Mouse (Mus musculus): ENCODE measurements around the gene Ust. TPM values are rescaled to one million over a fixed set of nuclear protein-coding genes. Genes with fewer than 3 reads are reported as not detected.
A peak's percentile ranks its signal among the peaks of the same experiment; 100 is the strongest.

Ust gene
- polyA plus RNA-seq, 1 experiment: 11.7 TPM

- H3K4me1 ChIP-seq (ENCODE audit: control insufficient read depth, insufficient read depth, low read length): no peaks in the 10 kb centered on the region
- TF ChIP-seq CTCF (IDR thresholded peaks at IDR 0.05; ENCODE audit: borderline replicate concordance, insufficient read depth, low read length) (no peak), POLR2A (IDR thresholded peaks at IDR 0.05; ENCODE audit: low read depth, low read length) (no peak)
- H3K4me3 ChIP-seq (ENCODE audit: insufficient read depth, low read length): no peak overlapping the region
- H3K27ac ChIP-seq (ENCODE audit: insufficient read depth, low read length): no peak overlapping the region
Observed at GRCm38 (mm10) chr10:8525354-8525753, 6.7 kb upstream of the Ust start.

DNA sequence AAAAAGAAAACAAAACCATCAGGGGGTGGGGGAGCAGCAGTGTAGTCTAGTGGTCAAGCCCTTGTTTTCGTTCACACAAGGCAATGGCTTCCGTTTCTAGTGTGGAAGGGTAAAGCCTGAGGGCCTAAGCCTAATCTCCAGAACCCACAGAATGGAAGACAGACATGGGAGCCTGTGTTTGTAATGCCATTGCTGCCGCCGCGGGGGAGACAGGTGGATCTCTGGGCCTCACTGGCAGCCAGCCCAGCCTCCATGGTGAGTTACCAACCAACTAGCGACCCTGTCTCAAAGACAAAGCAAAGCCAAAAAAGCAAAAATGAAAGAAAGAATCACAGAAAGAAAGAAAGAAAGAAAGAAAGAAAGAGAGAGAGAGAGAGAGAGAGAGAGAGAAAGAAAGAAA is 2.9 kb upstream of the Ust start:
- Histone ChIP-seq H3K4me3 (ENCODE audit: insufficient read depth, low read length) (no peak overlapping the region), H3K4me1 (ENCODE audit: control insufficient read depth, insufficient read depth, low read length) (peaks cover under 1% of the 10 kb centered on the region; the same call in 1 of the 2 replicates), H3K27ac (ENCODE audit: insufficient read depth, low read length) (no peak overlapping the region)
- TF ChIP-seq POLR2A (IDR thresholded peaks at IDR 0.05; ENCODE audit: low read depth, low read length): no peak

GRCm38 (mm10) chr10:8520766-8521395 is 2.3 kb upstream of the Ust start:
- no peak for TF ChIP-seq POLR2A (IDR thresholded peaks at IDR 0.05; ENCODE audit: low read depth, low read length)
- TF ChIP-seq CTCF (IDR thresholded peaks at IDR 0.05; ENCODE audit: borderline replicate concordance, insufficient read depth, low read length): no peak
- Histone ChIP-seq H3K4me3 (ENCODE audit: insufficient read depth, low read length) (no peak overlapping the region), H3K4me1 (ENCODE audit: control insufficient read depth, insufficient read depth, low read length) (peaks cover 3% of the 10 kb centered on the region; the same call in 1 of the 2 replicates), H3K27ac (ENCODE audit: insufficient read depth, low read length) (no peak overlapping the region)

- peak overlapping the region; percentile 57 for H3K27ac ChIP-seq (ENCODE audit: insufficient read depth, low read length)
- H3K4me1 ChIP-seq (ENCODE audit: control insufficient read depth, insufficient read depth, low read length): peaks cover 3% of the 10 kb centered on the region; the same call in 1 of the 2 replicates
- TF ChIP-seq POLR2A (IDR thresholded peaks at IDR 0.05; ENCODE audit: low read depth, low read length): no peak
- no peak for TF ChIP-seq CTCF (IDR thresholded peaks at IDR 0.05; ENCODE audit: borderline replicate concordance, insufficient read depth, low read length)
- peak overlapping the region; percentile 88 for H3K4me3 ChIP-seq (ENCODE audit: insufficient read depth, low read length)
Observed at GRCm38 (mm10) chr10:8519014-8519491, 428 bp upstream of the Ust start.

- Histone ChIP-seq H3K4me3 (ENCODE audit: insufficient read depth, low read length) (peak overlapping the region; percentile 88), H3K4me1 (ENCODE audit: control insufficient read depth, insufficient read depth, low read length) (peaks cover 3% of the 10 kb centered on the region; the same call in 1 of the 2 replicates), H3K27ac (ENCODE audit: insufficient read depth, low read length) (no peak overlapping the region)
- TF ChIP-seq CTCF (IDR thresholded peaks at IDR 0.05; ENCODE audit: borderline replicate concordance, insufficient read depth, low read length): no peak
- TF ChIP-seq POLR2A (IDR thresholded peaks at IDR 0.05; ENCODE audit: low read depth, low read length): no peak
Observed at GRCm38 (mm10) chr10:8517591-8518140, 959 bp downstream of the Ust start.

- Histone ChIP-seq H3K4me1 (ENCODE audit: control insufficient read depth, insufficient read depth, low read length) (peaks cover 3% of the 10 kb centered on the region; the same call in 1 of the 2 replicates), H3K27ac (ENCODE audit: insufficient read depth, low read length) (no peak overlapping the region), H3K4me3 (ENCODE audit: insufficient read depth, low read length) (peak overlapping the region; percentile 88)
- no peak for TF ChIP-seq CTCF (IDR thresholded peaks at IDR 0.05; ENCODE audit: borderline replicate concordance, insufficient read depth, low read length)
- no peak for TF ChIP-seq POLR2A (IDR thresholded peaks at IDR 0.05; ENCODE audit: low read depth, low read length)
Observed at GRCm38 (mm10) chr10:8516916-8517524, 1.6 kb downstream of the Ust start.

- peaks cover 3% of the 10 kb centered on the region; the same call in 1 of the 2 replicates for H3K4me1 ChIP-seq (ENCODE audit: control insufficient read depth, insufficient read depth, low read length)
- TF ChIP-seq CTCF (IDR thresholded peaks at IDR 0.05; ENCODE audit: borderline replicate concordance, insufficient read depth, low read length) (no peak), POLR2A (IDR thresholded peaks at IDR 0.05; ENCODE audit: low read depth, low read length) (no peak)
- H3K27ac ChIP-seq (ENCODE audit: insufficient read depth, low read length): no peak overlapping the region
- H3K4me3 ChIP-seq (ENCODE audit: insufficient read depth, low read length): no peak overlapping the region
Observed at GRCm38 (mm10) chr10:8513690-8514089, 4.9 kb downstream of the Ust start.

DNA sequence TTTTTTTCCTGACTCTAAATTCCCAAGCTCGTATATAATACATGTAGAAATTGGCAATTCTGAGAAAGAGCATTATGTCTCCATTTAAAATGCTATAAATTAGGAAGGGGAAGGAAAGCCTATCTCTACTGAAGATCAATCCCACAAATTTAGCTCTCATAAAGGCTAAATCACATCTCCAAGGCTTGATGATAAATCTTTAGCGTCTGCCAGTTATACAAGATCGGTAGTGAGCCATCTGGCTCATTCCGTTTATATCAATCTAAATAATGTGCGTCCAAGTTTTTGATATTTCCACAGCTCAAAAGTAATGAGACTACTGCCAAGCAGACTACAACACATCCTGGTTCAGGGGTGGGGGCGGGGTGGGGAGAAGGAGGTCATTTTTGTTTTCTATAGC is 6.4 kb downstream of the Ust start:
- Histone ChIP-seq H3K4me3 (ENCODE audit: insufficient read depth, low read length) (no peak overlapping the region), H3K27ac (ENCODE audit: insufficient read depth, low read length) (no peak overlapping the region), H3K4me1 (ENCODE audit: control insufficient read depth, insufficient read depth, low read length) (peaks cover 8% of the 10 kb centered on the region)
- TF ChIP-seq POLR2A (IDR thresholded peaks at IDR 0.05; ENCODE audit: low read depth, low read length): no peak
- no peak for TF ChIP-seq CTCF (IDR thresholded peaks at IDR 0.05; ENCODE audit: borderline replicate concordance, insufficient read depth, low read length)

DNA sequence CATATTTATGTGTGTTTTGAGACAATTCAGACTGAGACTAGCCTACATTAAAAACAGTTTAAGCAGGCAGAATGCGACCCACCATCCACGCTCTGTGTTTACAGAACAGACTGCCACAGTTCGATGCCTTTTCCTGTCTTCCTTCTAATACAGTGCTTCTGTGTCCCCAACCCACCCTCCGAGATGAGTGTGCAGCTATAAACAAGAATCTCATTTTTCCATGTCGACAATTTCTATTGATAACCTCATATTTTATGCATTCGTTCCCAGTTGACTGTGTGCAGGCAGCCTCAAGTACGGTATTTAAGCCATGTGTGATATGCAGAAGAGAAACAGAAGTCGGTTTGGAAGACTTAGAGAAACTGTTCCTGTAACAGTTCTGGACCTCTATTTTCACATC is 6.9 kb downstream of the Ust start:
- Histone ChIP-seq H3K4me1 (ENCODE audit: control insufficient read depth, insufficient read depth, low read length) (peaks cover 11% of the 10 kb centered on the region), H3K4me3 (ENCODE audit: insufficient read depth, low read length) (no peak overlapping the region), H3K27ac (ENCODE audit: insufficient read depth, low read length) (no peak overlapping the region)
- no peak for TF ChIP-seq CTCF (IDR thresholded peaks at IDR 0.05; ENCODE audit: borderline replicate concordance, insufficient read depth, low read length)
- no peak for TF ChIP-seq POLR2A (IDR thresholded peaks at IDR 0.05; ENCODE audit: low read depth, low read length)

GRCm38 (mm10) chr10:8506247-8506573 is 12.4 kb downstream of the Ust start:
- peak overlapping the region; percentile 41 for H3K27ac ChIP-seq (ENCODE audit: insufficient read depth, low read length)
- H3K4me1 ChIP-seq (ENCODE audit: control insufficient read depth, insufficient read depth, low read length): peaks cover 18% of the 10 kb centered on the region
- no peak overlapping the region for H3K4me3 ChIP-seq (ENCODE audit: insufficient read depth, low read length)
- TF ChIP-seq CTCF (IDR thresholded peaks at IDR 0.05; ENCODE audit: borderline replicate concordance, insufficient read depth, low read length): no peak
- no peak for TF ChIP-seq POLR2A (IDR thresholded peaks at IDR 0.05; ENCODE audit: low read depth, low read length)
